Mouse (Mus musculus) colon, adult 2 months (tissue): Measurements from ENCODE around the gene Gm904. TPM values are rescaled to one million over a fixed set of nuclear protein-coding genes. Genes with fewer than 3 reads are reported as not detected.

Experiments
- polyA plus RNA-seq: library from polyadenylated mRNA; depleted of rRNA; stranded (reverse); fragments of >200 nt; gene quantifications from 2 replicates; pipeline ENCODE4 v1.2.3, GENCODE M21; 2012; rRNA removed

Gm904 gene
- polyA plus RNA-seq, result not detected in 2 replicates

GRCm38 (mm10) chr13:50642928-50643327 is at the start of gene Gm904:
Gm904 (plus strand) TSS chr13:50643228.

Other genes starting within 250 kb of the Gm904 start
- gene Fbxw17, start 225.4 kb upstream of the Gm904 start, polyA plus RNA-seq, result 15.5 and 19.5 TPM in 2 replicates
- not detected in 2 replicates for gene Gm47429, start 199.3 kb upstream of the Gm904 start, polyA plus RNA-seq
- gene Nutm2, start 175.9 kb upstream of the Gm904 start, polyA plus RNA-seq, result not detected in 2 replicates
- not detected in 2 replicates for gene Gm8765, start 55.1 kb downstream of the Gm904 start, polyA plus RNA-seq